Mouse (Mus musculus) lung, adult 2 months (tissue): ENCODE measurements around the gene Dusp14. TPM values are rescaled to one million over a fixed set of nuclear protein-coding genes. Genes with fewer than 3 reads are reported as not detected.

ENCODE experiments used
- DNase-seq: peaks from one replicate; pipeline ENCODE4 v3.0.0; 2022
- H3K4me1 ChIP-seq: fragments of 200-500 bp; 2 replicates; pipeline ENCODE4 v1.6.1; 2011; ENCODE audit warnings: low read length; ENCODE audit not compliant: control insufficient read depth, insufficient read depth
- H3K4me3 ChIP-seq: fragments of 200-500 bp; replicated peaks from 2 replicates; pipeline ENCODE3; 2011; ENCODE audit warnings: low read depth, mild to moderate bottlenecking, control low read depth, low read length; ENCODE audit errors: extremely low read depth
- CTCF ChIP-seq: fragments of 200-500 bp; IDR thresholded peaks from 2 replicates; pipeline ENCODE4 v1.5.1; 2011; ENCODE audit warnings: mild to moderate bottlenecking, low read length, control low read depth; ENCODE audit not compliant: insufficient read depth
- POLR2A ChIP-seq: fragments of 200-500 bp; IDR thresholded peaks from 2 replicates; pipeline ENCODE4 v1.6.1; 2011; ENCODE audit warnings: low read depth, mild to moderate bottlenecking, control low read depth, low read length, borderline replicate concordance; ENCODE audit errors: extremely low read depth
- WGBS: fragments of 180-500 bp; shearing (Covaris S2); methylation state at CpG from one replicate; pipeline ENCODE4 v1.1.7; 2018; 5-methylcytosine and 5-hydroxymethylcytosine counted together
- polyA plus RNA-seq: library from polyadenylated mRNA; depleted of rRNA; stranded (reverse); fragments of >200 nt; gene quantifications from 2 replicates; pipeline ENCODE4 v1.2.3, GENCODE M21; 2012

The Dusp14 gene
- polyA plus RNA-seq, 1 experiment, result 122 TPM

DNA sequence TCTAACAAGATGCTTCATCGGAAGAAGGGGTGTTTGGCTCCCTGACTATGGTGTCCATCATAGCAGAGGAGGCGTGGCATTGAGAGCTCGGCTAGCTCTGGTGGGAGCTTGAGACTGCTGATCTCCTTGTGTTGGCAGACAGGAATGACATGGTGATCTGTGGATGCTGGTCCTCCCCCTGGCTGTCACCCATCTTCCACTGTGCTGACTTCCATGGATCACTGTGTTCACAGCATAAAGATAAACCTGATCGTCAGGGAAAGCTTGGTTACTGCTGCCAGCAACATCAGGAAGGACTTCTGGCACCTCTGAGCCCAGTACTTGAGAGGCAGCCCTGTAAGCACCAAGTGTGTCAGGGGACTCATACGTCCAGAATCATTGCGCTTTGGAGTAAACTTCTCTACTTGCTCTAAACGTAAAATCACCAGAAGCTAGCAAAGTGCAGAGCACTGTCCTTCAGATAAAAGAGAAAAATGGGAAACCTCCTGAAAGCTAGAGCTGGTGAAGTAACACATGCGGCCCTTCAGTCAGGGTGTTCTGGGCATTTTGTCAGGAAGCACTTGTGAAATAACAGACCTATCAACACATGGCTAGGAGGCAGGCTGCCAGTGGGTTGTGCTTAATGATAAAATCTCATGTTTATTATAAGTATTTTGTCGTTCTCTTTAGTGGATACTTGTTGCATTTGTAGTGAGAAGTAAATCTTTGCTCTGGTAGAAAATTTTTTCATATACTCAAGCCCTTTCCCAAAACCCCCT lies 40.6 kb downstream of the Dusp14 start:
- TF ChIP-seq CTCF (no peak), POLR2A (no peak)
- Histone ChIP-seq H3K4me1 (peaks cover 9% of the 10 kb centered on the region), H3K4me3 (no peak overlapping the region)
- peak; percentile 57 for DNase-seq
- 42% methylated on average over 9 of the region's 9 CpGs for WGBS

DNA sequence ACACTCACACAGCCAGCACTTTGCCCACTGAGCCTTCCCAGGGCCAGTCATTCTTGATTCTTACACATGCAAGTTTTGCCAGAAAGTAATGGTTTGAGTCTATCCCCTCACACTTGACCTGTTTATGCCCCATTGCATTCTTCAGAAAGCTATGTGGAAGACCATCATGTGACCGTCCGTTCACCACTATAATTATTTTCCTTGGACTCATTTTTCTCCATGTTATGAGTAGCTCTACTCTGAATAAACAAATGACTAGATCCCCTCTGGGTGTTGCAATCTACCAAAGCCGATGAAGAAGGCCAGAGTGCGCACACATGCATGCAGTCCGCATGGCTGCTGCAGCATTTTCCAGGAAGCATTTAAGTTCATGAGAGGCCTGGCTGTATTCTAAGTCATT lies 41.8 kb downstream of the Dusp14 start:
- Histone ChIP-seq H3K4me1 (peaks cover 9% of the 10 kb centered on the region), H3K4me3 (no peak overlapping the region)
- DNase-seq, result no peak
- TF ChIP-seq CTCF (no peak), POLR2A (no peak)
- WGBS, result 57% methylated on average over 5 of the region's 5 CpGs

DNA sequence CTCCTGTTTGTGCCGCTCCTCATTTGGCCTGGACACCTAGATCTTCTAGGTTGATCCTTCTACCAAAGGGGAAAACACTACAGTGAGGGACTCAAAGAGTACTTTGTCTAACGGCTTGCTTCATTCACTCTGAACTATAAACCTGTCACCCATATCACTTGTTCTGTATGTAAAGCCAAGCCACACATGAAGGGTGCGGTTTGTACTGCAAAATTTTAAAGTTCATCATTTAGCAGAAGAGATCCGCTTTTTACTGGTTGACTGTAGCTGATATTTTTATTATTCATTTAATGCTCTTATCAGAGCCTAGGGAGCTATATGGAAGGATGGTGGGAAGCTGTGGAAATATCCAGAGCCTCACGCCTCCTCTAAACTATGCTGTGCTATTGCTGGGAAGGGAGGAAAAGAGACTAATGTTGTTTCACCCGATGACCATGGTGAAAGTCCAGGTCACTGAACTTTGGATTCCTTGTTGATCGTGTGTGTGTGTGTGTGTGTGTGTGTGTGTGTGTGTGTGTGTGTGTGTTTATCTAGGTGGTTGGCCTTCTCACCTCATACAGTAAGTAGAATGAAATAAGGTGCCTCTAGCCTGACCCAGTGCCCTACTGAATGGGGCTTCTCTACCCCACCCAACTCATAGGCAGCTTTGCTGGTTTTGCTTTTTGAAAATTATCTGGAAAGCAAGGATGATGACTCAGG lies 52.1 kb downstream of the Dusp14 start:
- DNase-seq, result no peak
- H3K4me3 ChIP-seq, result no peak overlapping the region
- TF ChIP-seq POLR2A, result no peak
- no peak for TF ChIP-seq CTCF
- WGBS, result 83% methylated on average over 7 of the region's 7 CpGs
- no peaks in the 10 kb centered on the region for H3K4me1 ChIP-seq

- H3K4me3 ChIP-seq, result no peak overlapping the region
- no peak for DNase-seq
- TF ChIP-seq POLR2A (no peak), CTCF (no peak)
- H3K4me1 ChIP-seq, result no peaks in the 10 kb centered on the region
- 68% methylated on average over 6 of the region's 6 CpGs for WGBS
These were observed 52.8 kb downstream of the Dusp14 start for GRCm38 (mm10) chr11:84016147-84016809.

DNA sequence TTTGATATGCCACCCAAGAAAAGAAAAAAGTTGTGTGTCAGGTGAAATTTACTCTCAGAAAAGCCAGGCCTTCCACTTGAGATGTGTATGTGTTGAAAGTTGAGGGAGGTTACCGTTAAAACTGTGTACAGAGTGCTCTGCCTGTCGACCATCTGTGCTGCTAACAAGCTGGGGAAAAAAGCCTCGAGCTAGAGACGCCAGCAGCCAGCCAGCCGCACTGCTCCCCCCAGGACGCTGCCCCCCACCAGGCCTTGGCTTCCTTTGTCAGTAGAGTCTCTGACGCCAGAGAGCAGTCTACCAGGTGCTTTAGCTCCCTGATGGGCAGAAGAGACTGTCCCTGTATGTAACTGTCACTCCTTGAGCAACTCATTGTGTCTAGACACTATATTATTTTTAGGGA lies 56.0 kb downstream of the Dusp14 start:
- 40% methylated on average over 7 of the region's 7 CpGs for WGBS
- DNase-seq, result no peak
- Histone ChIP-seq H3K4me1 (no peaks in the 10 kb centered on the region), H3K4me3 (no peak overlapping the region)
- TF ChIP-seq POLR2A (no peak), CTCF (no peak)

- no peak overlapping the region for H3K4me3 ChIP-seq
- 73% methylated on average over 2 of the region's 2 CpGs for WGBS
- TF ChIP-seq POLR2A (no peak), CTCF (no peak)
These were observed 57.5 kb downstream of the Dusp14 start for GRCm38 (mm10) chr11:84011576-84011975.

GRCm38 (mm10) chr11:84011050-84011449 lies 58.0 kb downstream of the Dusp14 start:
- Histone ChIP-seq H3K4me3 (no peak overlapping the region), H3K4me1 (no peaks in the 10 kb centered on the region)
- WGBS, result 69% methylated on average over 12 of the region's 12 CpGs
- no peak for TF ChIP-seq CTCF
- no peak for TF ChIP-seq POLR2A
- DNase-seq, result no peak

More at GRCm38 (mm10) chr11:84011576-84011975, 57.5 kb downstream of the Dusp14 start:
- no peaks in the 10 kb centered on the region for H3K4me1 ChIP-seq
- DNase-seq, result no peak

GRCm38 (mm10) chr11:84010411-84010810 lies 58.6 kb downstream of the Dusp14 start:
- no peak overlapping the region for H3K4me3 ChIP-seq
- DNase-seq, result no peak
- WGBS, result 84% methylated on average over 9 of the region's 9 CpGs
- H3K4me1 ChIP-seq, result no peaks in the 10 kb centered on the region
- TF ChIP-seq CTCF (no peak), POLR2A (no peak)

- DNase-seq, result no peak
- TF ChIP-seq CTCF (peak; percentile 8; the same call in 1 of the 2 replicates), POLR2A (no peak)
These were observed 60.1 kb downstream of the Dusp14 start for GRCm38 (mm10) chr11:84009001-84009400.

More at GRCm38 (mm10) chr11:84009001-84009400, 60.1 kb downstream of the Dusp14 start:
- H3K4me3 ChIP-seq, result no peak overlapping the region
- 81% methylated on average over 9 of the region's 9 CpGs for WGBS
- H3K4me1 ChIP-seq, result no peaks in the 10 kb centered on the region
